Mouse (Mus musculus) limb, embryonic 10.5 days (tissue): ENCODE data around the gene Dab2ip. TPM values are rescaled to one million over a fixed set of nuclear protein-coding genes. Genes with fewer than 3 reads are reported as not detected.
A peak's percentile ranks its signal among the peaks of the same experiment; 100 is the strongest.

ENCODE experiments used
- DNase-seq: peaks from one replicate; pipeline ENCODE4 v3.0.0-alpha.2; 2017; ENCODE audit warnings: low spot score
- H3K27ac ChIP-seq: fragments of 300-500 bp; sonication (generic); 2 replicates; pipeline ENCODE4 v1.5.1; 2016; ENCODE audit warnings: mild to moderate bottlenecking
- H3K27me3 ChIP-seq: fragments of 300-500 bp; sonication (generic); 2 replicates; pipeline ENCODE4 v1.6.1; 2016; ENCODE audit warnings: low read depth, mild to moderate bottlenecking; ENCODE audit not compliant: poor library complexity, severe bottlenecking
- H3K36me3 ChIP-seq: fragments of 300-500 bp; sonication (generic); 2 replicates; pipeline ENCODE4 v1.6.1; 2016; ENCODE audit warnings: mild to moderate bottlenecking, moderate library complexity
- H3K4me1 ChIP-seq: fragments of 300-500 bp; sonication (generic); 2 replicates; pipeline ENCODE4 v1.6.1; 2016
- H3K4me3 ChIP-seq: fragments of 300-500 bp; sonication (generic); 2 replicates; pipeline ENCODE4 v1.5.1; 2016; ENCODE audit warnings: mild to moderate bottlenecking, moderate library complexity
- H3K9me3 ChIP-seq: fragments of 300-500 bp; sonication (generic); replicated peaks from 2 replicates; pipeline ENCODE4 v1.6.1; 2016; ENCODE audit warnings: mild to moderate bottlenecking
- WGBS: fragments of 180-500 bp; shearing (Covaris S2); methylation state at CpG from one replicate; pipeline ENCODE4 v1.1.7; 2016; 5-methylcytosine and 5-hydroxymethylcytosine counted together
- polyA plus RNA-seq: library from polyadenylated mRNA; unstranded; fragments of >200 nt; fragmentation: Nextera tagmentation; extraction: Ambion mirVana; gene quantifications from 2 replicates; pipeline ENCODE4 v1.2.1, GENCODE M21; 2016

Dab2ip gene
- polyA plus RNA-seq, 1 experiment from 2014 or later, result 49.7 TPM

DNA sequence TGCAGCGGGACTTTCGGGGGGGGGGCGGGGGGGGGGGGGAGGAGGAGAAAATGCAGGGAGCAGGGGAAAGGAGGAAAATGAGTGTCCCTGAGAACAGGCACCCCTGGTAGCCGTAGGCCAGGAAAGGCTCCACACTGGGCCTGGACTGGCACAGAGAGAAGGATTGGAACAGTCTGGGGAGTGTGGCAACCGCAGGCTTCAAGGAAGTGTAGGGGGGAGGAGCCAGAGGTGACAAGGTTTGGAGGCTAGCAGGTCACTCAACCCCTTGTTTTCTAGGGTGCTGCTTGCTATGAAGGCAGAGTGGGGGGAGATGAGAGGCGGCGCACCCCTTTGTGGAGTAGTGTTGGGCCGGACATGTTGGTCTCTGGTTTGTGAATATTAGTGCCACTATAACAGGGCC, 71.1 kb downstream of the Dab2ip start:
- DNase-seq, result no peak
- no peak overlapping the region for H3K4me3 ChIP-seq
- H3K4me1 ChIP-seq, result peaks cover 59% of the 10 kb centered on the region
- H3K27ac ChIP-seq, result no peak overlapping the region
- 91% methylated on average over 5 of the region's 8 CpGs for WGBS
- H3K36me3 ChIP-seq, result peaks cover 61% of the 10 kb centered on the region
- H3K9me3 ChIP-seq, result no peaks in the 10 kb centered on the region
- no peaks in the 10 kb centered on the region for H3K27me3 ChIP-seq

DNA sequence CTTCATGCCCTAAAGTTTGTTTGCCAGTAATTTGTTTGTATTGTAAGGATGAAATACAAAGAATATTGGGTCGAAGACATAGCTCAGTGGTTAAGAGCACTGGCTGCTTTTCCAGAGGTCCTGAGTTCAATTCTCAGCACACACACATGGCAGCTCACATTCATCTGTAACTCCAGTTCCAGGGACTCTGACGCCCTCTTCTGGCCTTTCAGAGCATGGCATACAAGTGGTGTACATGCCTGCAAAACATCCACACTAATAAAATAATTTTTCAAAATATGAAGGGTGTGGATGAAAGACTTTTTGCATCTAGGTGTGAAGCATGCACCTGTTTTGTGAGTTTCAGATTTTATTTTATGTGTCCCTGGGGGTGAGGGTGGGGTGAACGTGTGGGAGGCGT, 75.3 kb downstream of the Dab2ip start:
- no peaks in the 10 kb centered on the region for H3K9me3 ChIP-seq
- H3K4me3 ChIP-seq, result no peak overlapping the region
- H3K27me3 ChIP-seq, result no peaks in the 10 kb centered on the region
- H3K4me1 ChIP-seq, result peaks cover 23% of the 10 kb centered on the region
- 90% methylated on average over 4 of the region's 4 CpGs for WGBS
- peaks cover 75% of the 10 kb centered on the region for H3K36me3 ChIP-seq
- DNase-seq, result no peak
- no peak overlapping the region for H3K27ac ChIP-seq

- H3K4me3 ChIP-seq, result no peak overlapping the region
- no peak overlapping the region for H3K27ac ChIP-seq
- H3K9me3 ChIP-seq, result no peaks in the 10 kb centered on the region
- H3K36me3 ChIP-seq, result peaks cover 60% of the 10 kb centered on the region
- H3K4me1 ChIP-seq, result peaks cover 14% of the 10 kb centered on the region
- WGBS, result 91% methylated on average over 4 of the region's 4 CpGs
- no peaks in the 10 kb centered on the region for H3K27me3 ChIP-seq
- no peak for DNase-seq
These were observed 76.9 kb downstream of the Dab2ip start for GRCm38 (mm10) chr2:35634963-35635362.

DNA sequence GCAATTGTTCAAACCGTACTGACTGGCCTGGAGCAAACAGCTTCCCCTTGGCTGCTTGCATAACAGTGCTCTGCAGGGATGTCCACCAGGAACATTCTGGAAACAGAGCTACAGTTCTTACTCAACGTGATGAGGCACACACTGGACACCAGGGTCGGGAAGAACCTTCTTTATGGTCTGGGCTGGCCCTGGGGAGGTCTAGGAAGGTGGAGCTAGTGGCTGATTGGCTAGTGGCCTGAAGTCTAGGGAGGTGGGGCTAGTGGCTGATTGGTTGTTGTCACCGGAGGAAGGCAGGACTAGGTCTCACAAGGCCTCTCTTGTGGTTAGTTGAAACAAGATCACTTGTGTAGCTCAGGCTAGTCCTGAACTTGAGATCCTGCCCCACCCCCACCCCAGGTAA, 77.5 kb downstream of the Dab2ip start:
- Histone ChIP-seq H3K27ac (no peak overlapping the region), H3K9me3 (no peaks in the 10 kb centered on the region), H3K36me3 (peaks cover 60% of the 10 kb centered on the region), H3K4me1 (peaks cover 14% of the 10 kb centered on the region), H3K4me3 (no peak overlapping the region), H3K27me3 (no peaks in the 10 kb centered on the region)
- DNase-seq, result no peak
- 71% methylated on average over 4 of the region's 4 CpGs for WGBS

GRCm38 (mm10) chr2:35637880-35638535, 79.9 kb downstream of the Dab2ip start:
- peaks cover 13% of the 10 kb centered on the region for H3K4me1 ChIP-seq
- peaks cover 65% of the 10 kb centered on the region for H3K36me3 ChIP-seq
- DNase-seq, result no peak
- H3K9me3 ChIP-seq, result no peaks in the 10 kb centered on the region
- H3K27me3 ChIP-seq, result no peaks in the 10 kb centered on the region
- WGBS, result 85% methylated on average over 13 of the region's 13 CpGs
- H3K27ac ChIP-seq, result no peak overlapping the region
- H3K4me3 ChIP-seq, result no peak overlapping the region

DNA sequence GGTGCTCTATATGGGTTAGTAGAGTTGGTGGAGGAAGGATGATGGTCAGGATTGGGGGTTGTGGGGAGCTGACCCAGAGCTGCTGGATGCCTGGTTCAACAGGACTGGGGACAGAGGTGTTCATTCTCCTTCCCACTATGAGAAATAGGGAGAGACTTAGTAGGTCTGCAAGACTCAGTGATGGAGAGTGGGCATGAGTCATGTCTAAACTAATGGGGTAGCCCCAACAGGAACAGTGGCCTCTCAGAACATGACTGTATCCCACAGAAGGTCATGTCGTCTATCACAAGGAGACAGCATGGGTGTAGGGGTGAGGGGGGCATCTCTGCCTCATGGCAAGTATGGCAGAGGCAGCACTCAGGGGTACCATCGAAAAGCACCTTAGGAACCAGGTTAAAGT, 81.7 kb downstream of the Dab2ip start:
- no peaks in the 10 kb centered on the region for H3K9me3 ChIP-seq
- peaks cover 13% of the 10 kb centered on the region for H3K4me1 ChIP-seq
- WGBS, result 89% methylated on average over 2 of the region's 2 CpGs
- no peak overlapping the region for H3K27ac ChIP-seq
- H3K27me3 ChIP-seq, result no peaks in the 10 kb centered on the region
- H3K4me3 ChIP-seq, result no peak overlapping the region
- H3K36me3 ChIP-seq, result peaks cover 74% of the 10 kb centered on the region
- DNase-seq, result no peak

DNA sequence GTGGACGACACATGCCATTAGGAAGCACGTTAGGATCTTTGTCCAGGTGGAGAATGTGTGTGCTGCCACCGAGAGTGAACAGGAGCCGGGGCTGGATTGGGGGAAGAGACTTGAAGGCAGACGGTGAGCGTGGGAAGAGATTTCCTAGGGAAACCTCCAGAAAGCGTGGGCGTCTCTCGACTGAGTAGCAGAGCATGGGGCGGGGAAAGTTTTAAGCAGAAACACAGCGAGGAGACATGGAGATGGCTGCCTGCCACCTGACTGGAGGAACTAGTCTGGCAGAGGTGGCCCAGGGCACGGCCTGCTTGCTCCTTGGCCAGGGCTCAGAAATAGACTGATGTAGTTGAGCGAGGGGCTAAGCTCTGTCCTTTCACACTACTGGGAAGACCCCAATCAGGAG, 82.5 kb downstream of the Dab2ip start:
- no peaks in the 10 kb centered on the region for H3K9me3 ChIP-seq
- 87% methylated on average over 13 of the region's 13 CpGs for WGBS
- no peak overlapping the region for H3K27ac ChIP-seq
- H3K36me3 ChIP-seq, result peaks cover 72% of the 10 kb centered on the region
- H3K4me1 ChIP-seq, result peaks cover 13% of the 10 kb centered on the region
- H3K27me3 ChIP-seq, result no peaks in the 10 kb centered on the region
- no peak overlapping the region for H3K4me3 ChIP-seq
- DNase-seq, result no peak

DNA sequence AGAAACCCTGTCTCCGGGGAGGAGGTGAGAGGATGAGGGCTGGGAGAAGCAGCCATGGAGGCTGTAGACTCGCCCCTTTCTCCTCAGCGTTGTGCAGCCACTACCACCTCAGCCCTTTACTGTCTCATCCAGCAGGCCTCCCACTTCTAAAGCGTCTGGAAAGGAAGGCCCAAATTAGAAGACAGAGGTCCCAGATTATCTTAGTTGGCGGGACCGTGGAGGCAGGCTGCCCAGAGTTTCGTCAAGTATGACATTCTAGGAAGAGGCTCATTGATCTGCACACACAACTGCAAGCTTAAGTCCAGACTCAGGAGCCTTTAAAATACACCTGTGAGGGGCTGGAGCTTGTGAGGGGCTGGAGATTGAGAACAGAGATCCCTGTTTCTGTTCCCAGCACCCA, 84.2 kb downstream of the Dab2ip start:
- WGBS, result 87% methylated on average over 7 of the region's 7 CpGs

GRCm38 (mm10) chr2:35646553-35646952, 88.5 kb downstream of the Dab2ip start:
- DNase-seq, result no peak
- H3K4me1 ChIP-seq, result peaks cover 37% of the 10 kb centered on the region
- peaks cover 60% of the 10 kb centered on the region for H3K36me3 ChIP-seq
- 86% methylated on average over 8 of the region's 8 CpGs for WGBS
- no peaks in the 10 kb centered on the region for H3K27me3 ChIP-seq
- no peaks in the 10 kb centered on the region for H3K9me3 ChIP-seq
- no peak overlapping the region for H3K27ac ChIP-seq
- H3K4me3 ChIP-seq, result no peak overlapping the region

More for the DNA sequence above, 84.2 kb downstream of the Dab2ip start:
- no peak for DNase-seq
- no peaks in the 10 kb centered on the region for H3K9me3 ChIP-seq
- H3K27ac ChIP-seq, result no peak overlapping the region
- H3K27me3 ChIP-seq, result no peaks in the 10 kb centered on the region
- peaks cover 13% of the 10 kb centered on the region for H3K4me1 ChIP-seq
- peaks cover 72% of the 10 kb centered on the region for H3K36me3 ChIP-seq
- H3K4me3 ChIP-seq, result no peak overlapping the region

- H3K4me1 ChIP-seq, result peaks cover 32% of the 10 kb centered on the region
These were observed 91.6 kb downstream of the Dab2ip start for GRCm38 (mm10) chr2:35649708-35650107.

GRCm38 (mm10) chr2:35651297-35651731, 93.2 kb downstream of the Dab2ip start:
- WGBS, result 65% methylated on average over 6 of the region's 6 CpGs
- no peaks in the 10 kb centered on the region for H3K9me3 ChIP-seq
- no peaks in the 10 kb centered on the region for H3K27me3 ChIP-seq
- peaks cover 28% of the 10 kb centered on the region for H3K36me3 ChIP-seq
- no peak overlapping the region for H3K27ac ChIP-seq
- no peak overlapping the region for H3K4me3 ChIP-seq
- peaks cover 47% of the 10 kb centered on the region for H3K4me1 ChIP-seq
- no peak for DNase-seq

More at GRCm38 (mm10) chr2:35649708-35650107, 91.6 kb downstream of the Dab2ip start:
- Histone ChIP-seq H3K27me3 (no peaks in the 10 kb centered on the region), H3K4me3 (no peak overlapping the region), H3K27ac (peak overlapping the region; percentile 0; the same call in 1 of the 2 replicates), H3K9me3 (no peaks in the 10 kb centered on the region), H3K36me3 (peaks cover 42% of the 10 kb centered on the region)
- WGBS, result 32% methylated on average over 4 of the region's 4 CpGs
- DNase-seq, result peak; percentile 79

GRCm38 (mm10) chr2:35652984-35653383, 94.9 kb downstream of the Dab2ip start:
- H3K9me3 ChIP-seq, result no peaks in the 10 kb centered on the region
- H3K27ac ChIP-seq, result no peak overlapping the region
- H3K27me3 ChIP-seq, result no peaks in the 10 kb centered on the region
- no peak overlapping the region for H3K4me3 ChIP-seq
- H3K36me3 ChIP-seq, result peaks cover 16% of the 10 kb centered on the region
- DNase-seq, result no peak
- peaks cover 64% of the 10 kb centered on the region for H3K4me1 ChIP-seq
- WGBS, result 77% methylated on average over 4 of the region's 4 CpGs

GRCm38 (mm10) chr2:35654795-35655194, 96.7 kb downstream of the Dab2ip start:
- DNase-seq, result no peak
- Histone ChIP-seq H3K9me3 (no peaks in the 10 kb centered on the region), H3K4me1 (peaks cover 62% of the 10 kb centered on the region), H3K27ac (no peak overlapping the region), H3K27me3 (no peaks in the 10 kb centered on the region), H3K36me3 (peaks cover 12% of the 10 kb centered on the region), H3K4me3 (no peak overlapping the region)
- 89% methylated on average over 6 of the region's 6 CpGs for WGBS

DNA sequence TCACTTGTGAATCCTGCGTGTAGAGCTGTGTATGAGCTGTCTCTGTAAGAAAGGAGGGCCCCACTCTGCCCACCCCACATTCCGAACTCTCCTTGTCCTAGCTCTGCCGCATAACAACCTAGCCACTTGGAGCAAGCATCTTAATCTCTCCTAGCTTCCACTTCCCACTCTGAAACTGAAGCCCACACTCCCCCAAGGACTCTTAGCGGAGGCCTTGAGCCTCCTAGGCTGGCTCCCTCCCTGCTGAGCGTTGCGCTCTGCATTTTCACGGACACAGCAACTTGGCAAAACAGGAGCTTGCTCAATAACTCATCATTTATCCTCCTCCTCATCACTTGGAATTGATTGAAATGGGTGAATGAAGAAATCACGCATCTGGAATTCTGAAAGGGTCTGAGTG, 97.9 kb downstream of the Dab2ip start:
- Histone ChIP-seq H3K27ac (peak overlapping the region; percentile 47; the same call in 1 of the 2 replicates), H3K27me3 (no peaks in the 10 kb centered on the region), H3K4me3 (no peak overlapping the region), H3K36me3 (peaks cover 7% of the 10 kb centered on the region), H3K9me3 (no peaks in the 10 kb centered on the region), H3K4me1 (peaks cover 56% of the 10 kb centered on the region)
- no peak for DNase-seq
- 69% methylated on average over 8 of the region's 8 CpGs for WGBS
